Mouse (Mus musculus) thymus, adult 2 months (tissue): Measurements from ENCODE around the gene Gad1. TPM values are rescaled to one million over a fixed set of nuclear protein-coding genes. Genes with fewer than 3 reads are reported as not detected.

Source experiments
- DNase-seq: peaks from one replicate; pipeline ENCODE4 v3.0.0; 2021
- H3K27ac ChIP-seq: fragments of 200-500 bp; 2 replicates; pipeline ENCODE4 v1.5.1; 2012; ENCODE audit warnings: low read length, control low read depth; ENCODE audit not compliant: control insufficient read depth, insufficient read depth
- H3K27me3 ChIP-seq: fragments of 200-500 bp; 2 replicates; pipeline ENCODE4 v1.6.1; 2012; ENCODE audit warnings: mild to moderate bottlenecking, low read length, moderate library complexity, mixed read lengths; ENCODE audit not compliant: control insufficient read depth, insufficient read depth
- H3K36me3 ChIP-seq: fragments of 200-500 bp; 2 replicates; pipeline ENCODE4 v1.6.1; 2012; ENCODE audit warnings: mild to moderate bottlenecking, low read length, moderate library complexity; ENCODE audit not compliant: control insufficient read depth, insufficient read depth
- H3K4me1 ChIP-seq: fragments of 200-500 bp; replicated peaks from 2 replicates; pipeline ENCODE4 v1.6.1; 2012; ENCODE audit warnings: low read length; ENCODE audit not compliant: control insufficient read depth, insufficient read depth
- H3K4me3 ChIP-seq: fragments of 200-500 bp; 2 replicates; pipeline ENCODE4 v1.5.1; 2012; ENCODE audit warnings: mild to moderate bottlenecking, low read length, control low read depth, moderate library complexity; ENCODE audit not compliant: control insufficient read depth, insufficient read depth
- CTCF ChIP-seq: fragments of 200-500 bp; IDR thresholded peaks from 2 replicates; pipeline ENCODE4 v1.5.1; 2012; ENCODE audit warnings: mild to moderate bottlenecking, control low read depth, low read length, moderate library complexity, borderline replicate concordance; ENCODE audit not compliant: control insufficient read depth, poor library complexity, insufficient read depth; ENCODE audit errors: extremely low read depth
- POLR2A ChIP-seq: fragments of 200-500 bp; IDR thresholded peaks from 2 replicates; pipeline ENCODE4 v1.6.1; 2012; ENCODE audit warnings: mild to moderate bottlenecking, low read length, control low read depth, moderate library complexity; ENCODE audit not compliant: control insufficient read depth, poor library complexity, insufficient read depth; ENCODE audit errors: extremely low read depth
- WGBS: fragments of 180-500 bp; shearing (Covaris S2); methylation state at CpG from one replicate; pipeline ENCODE4 v1.1.7; 2018; 5-methylcytosine and 5-hydroxymethylcytosine counted together
- polyA plus RNA-seq: library from polyadenylated mRNA; depleted of rRNA; stranded (reverse); fragments of >200 nt; gene quantifications from 2 replicates; pipeline ENCODE4 v1.2.3, GENCODE M21; 2012

The Gad1 gene
- polyA plus RNA-seq, 1 experiment: 2.9 TPM

GRCm38 (mm10) chr2:70632412-70632811, 79.5 kb downstream of the Gad1 start:
- WGBS: 90% methylated on average over 1 of the region's 1 CpGs
- Histone ChIP-seq H3K27me3 (no peaks in the 10 kb centered on the region), H3K27ac (no peak overlapping the region), H3K36me3 (no peaks in the 10 kb centered on the region), H3K4me1 (peaks cover 9% of the 10 kb centered on the region), H3K4me3 (no peak overlapping the region)
- no peak for DNase-seq
- TF ChIP-seq POLR2A: no peak
- no peak for TF ChIP-seq CTCF

- Histone ChIP-seq H3K4me3 (no peak overlapping the region), H3K4me1 (peaks cover 3% of the 10 kb centered on the region; the same call in 1 of the 2 replicates), H3K27ac (no peak overlapping the region), H3K27me3 (no peaks in the 10 kb centered on the region), H3K36me3 (no peaks in the 10 kb centered on the region)
- TF ChIP-seq CTCF: no peak
- no peak for TF ChIP-seq POLR2A
- 97% methylated on average over 5 of the region's 5 CpGs for WGBS
- no peak for DNase-seq
Measured at GRCm38 (mm10) chr2:70634028-70634690, 81.3 kb downstream of the Gad1 start.

- no peak overlapping the region for H3K27ac ChIP-seq
- no peaks in the 10 kb centered on the region for H3K36me3 ChIP-seq
- no peaks in the 10 kb centered on the region for H3K4me1 ChIP-seq
- no peak for TF ChIP-seq CTCF
- TF ChIP-seq POLR2A: no peak
- H3K27me3 ChIP-seq: no peaks in the 10 kb centered on the region
- no peak overlapping the region for H3K4me3 ChIP-seq
- DNase-seq: no peak
Measured at GRCm38 (mm10) chr2:70640968-70641367, 88.1 kb downstream of the Gad1 start.

GRCm38 (mm10) chr2:70642971-70643565, 90.2 kb downstream of the Gad1 start:
- H3K4me3 ChIP-seq: no peak overlapping the region
- no peaks in the 10 kb centered on the region for H3K27me3 ChIP-seq
- no peak overlapping the region for H3K27ac ChIP-seq
- no peak for DNase-seq
- WGBS: 93% methylated on average over 16 of the region's 16 CpGs
- TF ChIP-seq CTCF (no peak), POLR2A (no peak)
- no peaks in the 10 kb centered on the region for H3K4me1 ChIP-seq
- no peaks in the 10 kb centered on the region for H3K36me3 ChIP-seq

- H3K4me3 ChIP-seq: no peak overlapping the region
- no peaks in the 10 kb centered on the region for H3K4me1 ChIP-seq
- no peak for DNase-seq
- no peaks in the 10 kb centered on the region for H3K36me3 ChIP-seq
- no peak overlapping the region for H3K27ac ChIP-seq
- no peaks in the 10 kb centered on the region for H3K27me3 ChIP-seq
- TF ChIP-seq POLR2A (no peak), CTCF (no peak)
- WGBS: 94% methylated on average over 6 of the region's 6 CpGs
Measured at GRCm38 (mm10) chr2:70645266-70645780, 92.5 kb downstream of the Gad1 start.

- Histone ChIP-seq H3K27me3 (no peaks in the 10 kb centered on the region), H3K27ac (no peak overlapping the region), H3K4me1 (no peaks in the 10 kb centered on the region), H3K36me3 (no peaks in the 10 kb centered on the region), H3K4me3 (no peak overlapping the region)
- no peak for TF ChIP-seq CTCF
- TF ChIP-seq POLR2A: no peak
- no peak for DNase-seq
- 86% methylated on average over 4 of the region's 4 CpGs for WGBS
Measured at GRCm38 (mm10) chr2:70647681-70648080, 94.8 kb downstream of the Gad1 start.

GRCm38 (mm10) chr2:70648271-70648670, 95.4 kb downstream of the Gad1 start:
- no peak for TF ChIP-seq CTCF
- no peak for TF ChIP-seq POLR2A
- Histone ChIP-seq H3K27me3 (no peaks in the 10 kb centered on the region), H3K4me1 (no peaks in the 10 kb centered on the region), H3K27ac (no peak overlapping the region), H3K36me3 (no peaks in the 10 kb centered on the region), H3K4me3 (no peak overlapping the region)
- no peak for DNase-seq
- WGBS: 93% methylated on average over 5 of the region's 5 CpGs
